Mouse (Mus musculus): ENCODE results near the gene Lzts3.

- TF ChIP-seq POLR2A (IDR thresholded peaks at IDR 0.05; ENCODE audit: low read depth, low read length) (no peak), CTCF (IDR thresholded peaks at IDR 0.05; ENCODE audit: extremely low read depth, insufficient read length, insufficient replicate concordance, low read depth, low read length) (no peak)
Observed at GRCm38 (mm10) chr2:130589761-130590160, 52.8 kb downstream of the Lzts3 start.

Measured in small intestine, adult 2 months (tissue).